Mouse (Mus musculus): ENCODE data around the gene Gm11111.

The Gm11111 gene

GRCm38 (mm10) chr5:98582051-98582450 is 29.6 kb downstream of the Gm11111 start:
- no peak for DNase-seq (ENCODE audit: low spot score)

DNA sequence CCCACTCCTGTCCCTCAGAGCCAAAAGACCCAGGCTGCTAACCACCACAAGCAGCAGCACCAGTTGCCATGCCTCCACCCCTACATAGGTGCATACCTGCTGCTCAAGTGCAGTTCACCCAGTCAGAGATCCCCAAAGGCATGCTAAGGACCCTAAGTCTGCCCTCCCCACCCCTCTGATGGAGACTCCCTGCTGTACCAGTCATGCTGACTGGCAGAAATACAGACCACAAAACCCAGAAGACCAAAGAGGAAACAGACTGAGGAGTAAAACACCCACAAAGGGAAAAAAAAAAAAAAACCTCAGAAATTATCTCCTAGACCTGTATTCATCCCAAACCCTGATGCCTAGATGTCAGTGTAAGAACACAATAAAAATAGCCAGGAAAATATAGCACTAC is 33.4 kb downstream of the Gm11111 start:
- no peak for DNase-seq (ENCODE audit: low spot score)

Data from urinary bladder, postnatal 14 days (tissue).